Mouse (Mus musculus) right cerebral cortex, postnatal 14 days (tissue): ENCODE data around the gene Nabp2.

ENCODE experiments used
- DNase-seq: peaks from one replicate; pipeline ENCODE4 v3.0.0; 2022

The Nabp2 gene

DNA sequence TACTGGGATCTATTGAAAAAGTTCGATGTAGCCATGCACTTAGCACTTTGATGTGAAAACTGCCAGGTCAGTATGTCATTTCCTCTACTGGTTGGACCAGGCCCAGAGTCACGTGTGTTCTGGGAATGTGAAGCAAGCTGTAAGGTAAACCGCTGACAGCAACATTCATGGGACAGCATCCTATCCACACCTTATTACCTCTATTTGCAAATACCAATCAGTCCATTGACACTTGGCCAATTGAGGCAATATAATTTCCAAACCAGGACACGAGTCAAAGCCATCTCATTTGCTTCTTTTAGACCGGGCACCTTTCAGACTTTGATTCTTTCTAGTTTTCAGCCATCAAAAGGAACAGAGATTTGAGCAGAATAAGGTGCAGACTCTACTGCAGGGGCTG lies 17.8 kb upstream of the Nabp2 start:
- no peak for DNase-seq

DNA sequence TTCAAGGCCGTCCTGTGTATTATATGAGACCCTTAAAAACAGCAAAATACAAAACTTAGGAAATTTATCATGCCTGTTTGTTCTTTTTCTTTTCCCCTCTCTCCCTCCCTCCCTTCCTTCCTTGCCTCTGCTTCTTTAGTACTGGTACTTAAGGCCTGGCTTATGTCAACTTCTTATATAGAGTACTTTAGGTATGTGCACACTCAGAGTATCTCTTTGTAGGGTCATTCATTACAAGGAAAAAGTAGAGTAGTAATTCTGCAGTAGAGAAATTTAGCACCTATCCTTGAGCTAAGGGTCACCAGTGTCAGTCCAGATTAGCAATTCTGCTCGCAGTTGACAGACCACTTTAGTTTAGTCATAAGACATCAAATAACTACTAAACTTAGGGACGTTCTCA lies 14.0 kb upstream of the Nabp2 start:
- DNase-seq: no peak

DNA sequence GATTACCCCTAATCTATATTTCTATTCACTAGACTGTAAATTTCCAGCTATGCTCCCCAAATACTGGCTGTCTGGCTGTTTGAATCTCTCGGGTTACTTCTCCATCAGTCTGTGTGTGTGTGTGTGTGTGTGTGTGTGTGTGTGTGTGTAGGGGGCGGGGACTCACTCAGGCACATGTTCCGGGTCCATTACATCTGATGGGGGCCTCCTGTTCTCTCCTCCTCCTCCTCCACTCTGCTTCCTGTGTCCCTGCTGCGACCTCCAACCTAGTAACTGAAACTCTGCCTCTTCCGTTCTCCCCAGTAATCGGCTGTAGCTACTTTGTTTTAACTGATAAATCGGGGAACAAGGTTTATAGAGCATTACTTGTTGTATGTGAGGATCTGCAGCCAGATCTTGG lies 13.3 kb upstream of the Nabp2 start:
- no peak for DNase-seq

DNA sequence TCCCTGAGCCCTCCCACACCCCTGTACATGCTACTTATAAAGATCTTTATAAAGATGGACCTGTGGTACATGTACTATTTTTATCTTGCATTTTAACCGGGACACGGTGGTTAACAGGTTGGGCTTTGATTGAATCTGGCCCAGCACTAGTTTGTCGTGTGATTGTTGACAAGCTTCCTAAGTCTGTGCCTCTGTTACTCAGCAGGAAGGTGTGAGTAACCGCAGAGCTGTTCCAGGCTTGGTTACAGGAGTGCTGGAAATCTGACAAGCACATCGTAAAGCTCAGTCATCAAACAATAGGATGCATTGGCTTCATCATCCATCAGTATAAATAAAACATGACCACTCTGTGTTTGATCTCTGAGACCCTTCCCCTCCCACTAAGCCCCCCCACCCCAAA lies 11.1 kb upstream of the Nabp2 start:
- DNase-seq: no peak

DNA sequence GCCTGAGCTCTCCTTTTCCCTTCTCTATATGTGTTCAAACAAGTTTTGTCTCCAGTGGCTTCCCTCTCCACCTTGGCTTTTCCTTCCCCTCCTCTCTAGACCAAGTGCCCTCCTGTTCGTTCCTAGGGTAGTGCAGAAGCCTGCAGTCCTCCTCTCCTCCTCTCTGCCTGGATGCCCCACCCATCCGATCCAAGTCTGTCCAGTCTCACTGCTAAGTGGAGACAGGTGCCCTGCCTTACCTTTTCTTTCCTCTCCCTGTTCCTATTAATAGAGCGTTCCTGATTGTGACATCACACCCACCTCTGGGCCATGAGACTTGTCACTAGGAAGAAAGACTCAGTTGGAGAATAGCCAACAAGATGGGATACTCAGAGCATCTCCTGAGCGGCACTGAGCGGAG lies 3.6 kb upstream of the Nabp2 start:
- DNase-seq: no peak

DNA sequence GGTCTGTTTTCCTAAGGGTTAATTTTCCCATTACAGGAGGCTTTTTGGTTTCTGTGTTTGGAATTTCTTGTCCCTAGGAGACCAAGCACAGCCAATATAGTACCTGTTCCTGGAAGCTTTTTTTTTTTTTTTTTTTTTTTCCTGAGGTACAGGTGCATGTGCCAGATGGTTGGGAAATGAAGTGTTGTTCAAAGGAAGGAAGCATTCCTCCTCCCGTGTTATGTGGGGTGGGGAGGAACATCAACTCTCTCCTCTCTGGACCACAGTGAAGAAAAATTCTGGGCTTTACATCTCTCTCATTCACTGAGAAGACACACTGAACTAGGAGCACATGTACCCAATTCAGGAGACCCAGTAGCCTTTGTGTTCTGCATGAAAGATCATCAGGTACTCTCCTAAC lies 1.8 kb upstream of the Nabp2 start:
- no peak for DNase-seq

DNA sequence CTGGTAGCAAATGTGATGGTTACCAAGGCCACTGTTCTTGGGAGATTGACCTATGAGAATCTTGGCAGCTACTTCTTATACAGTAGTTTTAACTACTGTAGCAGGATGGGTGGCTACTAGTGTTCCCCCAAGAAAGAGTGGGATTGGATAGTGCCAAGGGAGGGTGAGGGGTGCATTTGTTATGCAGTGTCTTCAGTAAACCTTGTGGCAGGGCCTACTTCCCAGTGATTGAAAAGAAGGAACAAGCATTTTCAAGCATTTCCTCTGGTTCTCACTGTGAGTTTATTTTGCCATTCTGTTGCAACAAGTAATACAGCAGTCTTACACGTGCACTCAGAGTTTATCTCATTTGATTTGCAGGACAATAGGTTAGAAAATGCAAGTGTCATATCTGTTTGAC lies 1.3 kb upstream of the Nabp2 start:
- DNase-seq: no peak

DNA sequence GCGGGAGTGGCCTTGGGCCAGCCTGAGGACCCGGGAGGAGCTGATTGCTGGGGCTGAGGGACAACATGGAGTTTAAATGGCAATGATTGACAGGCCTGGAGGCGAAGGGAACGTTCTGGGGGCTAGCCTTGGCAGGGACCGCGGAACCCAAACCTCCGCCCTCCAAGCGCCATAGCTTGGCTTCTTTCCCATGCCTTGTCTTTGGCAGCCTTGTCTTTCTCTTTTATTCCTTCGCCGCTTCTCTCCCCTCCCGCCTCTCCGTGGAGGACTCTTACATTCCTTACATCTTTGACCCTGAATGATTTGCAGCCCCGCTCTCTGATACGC lies 726 bp upstream of the Nabp2 start:
- no peak for DNase-seq

DNA sequence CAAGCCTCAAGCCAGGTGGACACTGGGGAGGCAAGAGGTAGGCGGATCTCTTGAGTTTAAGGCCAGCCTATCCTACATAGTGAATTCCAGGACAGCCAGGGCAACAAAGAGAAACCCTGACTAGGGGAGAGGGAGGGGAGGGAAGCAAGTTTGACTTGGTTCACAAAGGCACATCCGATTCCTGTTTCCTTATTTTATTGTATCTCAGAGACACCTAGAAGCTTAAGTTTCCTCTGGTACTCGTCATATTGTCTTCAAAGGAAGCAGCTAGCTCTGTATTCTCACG lies 789 bp downstream of the Nabp2 start:
- no peak for DNase-seq

DNA sequence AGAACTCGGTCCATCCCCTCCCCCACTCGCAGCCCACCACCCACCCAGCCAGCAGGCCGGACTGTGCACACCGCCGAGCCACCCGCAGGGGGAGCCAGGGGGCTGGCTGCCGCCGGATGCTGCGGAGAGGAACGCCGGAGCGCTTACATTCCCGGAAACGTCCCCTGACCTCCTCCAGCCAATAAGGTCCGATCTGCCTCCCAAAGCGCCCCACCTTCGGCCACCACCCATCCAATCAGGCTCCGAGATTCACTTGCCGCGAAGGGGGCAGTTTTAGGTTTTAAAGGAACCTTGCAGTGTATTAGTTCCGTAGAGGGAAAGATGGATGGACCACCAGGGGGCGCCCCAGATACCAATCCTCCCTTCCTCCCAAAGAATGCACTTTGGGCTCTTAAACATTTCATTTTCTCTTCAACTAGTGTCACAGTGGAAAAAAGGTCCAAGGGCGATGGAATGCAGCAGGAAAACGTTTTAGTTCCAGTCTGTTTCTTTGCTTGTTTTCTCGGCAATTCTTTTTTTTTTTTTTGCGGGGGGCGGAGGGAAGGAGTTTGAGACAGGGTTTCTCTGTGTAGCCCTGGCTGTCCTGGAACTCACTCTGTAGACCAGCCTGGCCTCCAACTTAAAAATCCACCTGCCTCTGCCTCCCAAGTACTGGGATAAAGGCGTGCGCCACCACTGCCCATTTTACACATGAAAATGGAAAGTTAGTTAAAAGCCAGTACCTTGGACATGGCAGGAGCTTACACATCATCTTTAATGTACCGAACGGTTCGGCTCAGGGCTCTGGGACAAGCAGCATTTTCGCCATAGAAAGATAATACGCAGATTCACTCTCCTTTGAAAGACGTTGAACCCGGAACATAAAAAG lies 1.4 kb downstream of the Nabp2 start:
- DNase-seq: peak; percentile 99

DNA sequence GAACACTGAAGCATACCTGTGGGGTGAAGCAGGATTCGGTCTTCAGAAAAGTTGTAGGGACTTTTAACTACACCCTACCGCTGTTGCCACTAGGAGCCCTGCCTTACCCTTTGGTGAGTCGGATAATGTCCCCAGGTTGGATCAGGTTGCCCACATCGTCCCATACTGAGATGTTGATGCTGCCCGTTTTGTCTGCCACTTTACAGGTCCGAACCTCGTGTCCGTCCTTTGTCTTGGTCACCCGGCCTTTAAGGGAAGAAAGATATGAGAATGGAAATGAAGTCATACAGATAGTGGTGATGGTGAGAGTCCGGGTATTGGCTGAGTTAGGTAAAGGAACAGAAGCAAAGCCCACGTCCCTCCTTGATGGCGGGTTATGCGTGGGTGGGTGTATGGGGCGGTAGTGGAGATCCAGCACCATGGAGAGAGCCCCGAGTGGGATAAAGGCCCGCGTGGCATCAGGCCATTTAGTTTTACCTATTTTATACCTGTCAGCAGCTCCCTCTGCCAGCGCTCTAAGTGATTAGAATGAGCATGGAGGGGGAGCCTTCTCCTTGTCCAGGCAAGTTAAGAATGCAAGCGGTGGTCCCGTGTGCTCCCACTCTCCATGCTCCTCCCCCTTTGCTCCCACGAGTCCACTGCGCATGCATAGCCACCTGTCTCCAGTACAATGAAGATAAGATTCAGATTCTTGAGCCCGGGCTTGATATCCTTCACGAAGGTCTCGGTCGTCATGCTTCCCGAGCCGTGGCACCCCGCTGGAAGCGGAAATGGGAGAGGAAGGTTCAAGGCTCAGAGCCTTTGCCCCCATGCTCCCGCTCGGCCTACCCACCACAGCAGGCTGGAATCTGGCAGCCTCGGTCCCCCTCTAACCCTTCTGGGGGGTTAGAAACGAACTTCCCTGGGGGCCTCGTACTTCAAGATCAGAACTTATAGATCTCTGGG lies 2.4 kb downstream of the Nabp2 start:
- no peak for DNase-seq

DNA sequence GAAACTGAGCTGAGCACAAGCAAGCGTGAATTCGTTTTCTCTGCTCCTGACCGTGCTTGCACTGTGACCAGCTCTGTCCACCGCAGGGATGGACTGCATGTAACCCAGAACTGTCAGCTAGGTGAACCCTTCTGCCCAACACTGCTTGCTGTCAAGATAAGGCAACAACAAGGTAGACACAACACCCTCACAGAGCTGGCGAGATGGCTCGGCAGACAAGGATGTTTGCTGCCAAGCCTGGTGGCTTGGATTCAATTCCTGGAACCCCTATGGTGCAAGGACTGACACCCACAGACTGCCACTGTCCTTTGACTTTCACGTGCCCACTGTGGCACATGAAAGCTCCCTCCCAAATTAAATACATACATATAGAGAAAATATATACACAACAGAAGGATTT lies 7.4 kb downstream of the Nabp2 start:
- DNase-seq: no peak

DNA sequence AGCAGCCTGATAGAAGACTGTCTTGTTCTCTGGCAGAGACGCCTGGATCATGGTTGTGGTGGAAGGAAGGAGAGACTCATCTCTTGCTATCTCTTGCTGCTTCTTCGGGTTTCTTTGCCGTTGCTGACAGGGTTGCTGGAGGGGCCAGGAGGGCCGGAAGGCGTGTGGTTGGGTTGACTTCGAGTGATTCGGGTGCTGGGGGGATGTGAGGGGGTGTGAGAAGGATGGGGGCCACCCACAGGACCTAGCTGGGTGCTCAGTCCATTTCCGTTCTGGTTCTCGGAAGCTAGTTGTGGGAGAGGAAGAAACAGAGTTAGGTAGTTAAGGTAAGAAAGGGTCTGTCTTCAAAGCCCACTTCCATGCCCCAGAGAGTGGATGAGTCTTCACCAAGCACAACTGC lies 9.7 kb downstream of the Nabp2 start:
- no peak for DNase-seq

DNA sequence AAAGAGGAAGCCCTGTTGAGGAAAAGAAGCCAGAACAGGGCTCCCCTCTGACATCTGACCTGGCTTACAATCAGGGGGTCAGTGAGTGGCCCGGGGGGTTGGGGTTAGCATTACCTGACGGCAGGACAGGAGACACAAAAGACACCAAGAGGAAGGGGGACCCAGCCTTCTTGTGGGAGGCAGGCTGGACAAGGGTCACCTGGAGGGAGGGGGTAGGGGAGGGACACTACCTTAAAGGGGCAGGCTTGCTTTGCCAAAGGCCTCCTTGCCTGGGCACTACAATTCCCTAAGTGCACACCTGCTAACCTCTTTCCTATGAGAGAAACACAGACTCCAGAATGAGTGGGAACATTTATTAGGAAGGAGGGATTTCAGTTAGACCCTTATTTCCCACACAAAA lies 10.2 kb downstream of the Nabp2 start, which contains the start of gene Slc39a5:
TSS of gene Slc39a5 (minus strand) at position 174 of the 400 bp plus-strand sequence.
- no peak for DNase-seq

DNA sequence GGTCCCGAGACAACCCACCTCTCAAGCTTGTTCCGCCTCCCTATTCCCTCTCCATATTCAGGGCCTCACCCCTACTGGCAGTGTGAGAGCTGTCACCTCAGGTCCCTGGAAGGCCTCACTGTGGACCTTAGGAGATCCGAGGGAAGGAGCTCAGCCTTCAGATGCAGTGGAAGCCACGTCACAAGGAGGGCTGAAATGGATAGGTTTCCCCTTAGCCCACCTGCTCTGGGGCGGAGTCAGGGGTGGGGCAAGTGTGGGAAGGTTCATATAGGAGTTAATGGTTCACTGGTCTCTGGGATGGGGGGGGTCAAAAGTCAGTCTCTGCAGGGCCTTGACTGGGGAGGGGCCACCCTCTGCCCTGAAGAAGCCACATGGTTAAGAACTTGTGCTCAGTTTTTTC lies 11.0 kb downstream of the Nabp2 start:
- no peak for DNase-seq

DNA sequence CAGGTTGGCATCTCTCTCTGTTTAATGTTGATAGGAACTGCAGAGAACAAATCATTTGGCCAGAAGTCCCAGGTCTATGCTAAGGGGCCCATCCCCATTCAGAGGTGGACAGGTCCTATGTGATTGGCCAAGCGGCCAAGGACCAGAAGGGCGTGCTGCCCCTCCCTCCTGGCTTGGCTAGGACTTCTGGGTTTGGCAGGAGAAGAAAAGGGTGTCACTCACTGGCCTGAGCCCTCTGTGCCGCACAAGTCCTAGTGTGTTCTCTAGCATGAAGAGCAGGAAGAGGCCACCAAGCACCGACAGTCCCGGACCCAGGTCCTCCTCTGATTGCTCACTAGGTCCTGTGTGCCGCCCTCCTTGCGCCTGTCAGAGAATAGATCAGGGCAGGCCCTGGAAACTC lies 13.8 kb downstream of the Nabp2 start:
- DNase-seq: no peak

DNA sequence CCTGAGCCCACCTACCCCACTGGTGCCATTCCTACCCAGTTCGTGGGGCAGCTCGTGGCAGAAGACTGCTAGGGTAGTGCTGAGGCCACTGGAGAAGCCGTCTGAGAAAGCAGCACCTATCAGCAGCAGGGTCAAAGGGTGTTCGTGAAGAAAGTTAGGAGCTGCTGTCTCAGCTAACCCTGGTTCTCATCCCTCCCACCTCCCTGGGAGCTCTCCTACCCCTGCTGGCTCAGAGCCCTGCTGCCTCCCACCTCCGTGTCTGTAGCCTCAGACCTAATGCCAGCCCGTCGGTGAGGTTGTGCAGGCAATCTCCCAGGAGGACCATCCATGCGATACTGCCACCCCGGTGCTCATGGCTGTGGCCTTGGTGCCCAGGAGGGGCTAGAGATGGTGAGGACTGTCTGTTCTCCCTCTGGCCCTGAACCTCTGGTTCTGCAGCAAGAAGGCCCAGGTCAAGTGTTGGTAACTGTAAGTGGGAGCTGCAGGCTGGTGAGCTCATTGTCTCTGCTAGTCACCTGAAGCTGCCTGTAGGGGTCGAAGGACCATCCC lies 14.5 kb downstream of the Nabp2 start:
- DNase-seq: no peak

DNA sequence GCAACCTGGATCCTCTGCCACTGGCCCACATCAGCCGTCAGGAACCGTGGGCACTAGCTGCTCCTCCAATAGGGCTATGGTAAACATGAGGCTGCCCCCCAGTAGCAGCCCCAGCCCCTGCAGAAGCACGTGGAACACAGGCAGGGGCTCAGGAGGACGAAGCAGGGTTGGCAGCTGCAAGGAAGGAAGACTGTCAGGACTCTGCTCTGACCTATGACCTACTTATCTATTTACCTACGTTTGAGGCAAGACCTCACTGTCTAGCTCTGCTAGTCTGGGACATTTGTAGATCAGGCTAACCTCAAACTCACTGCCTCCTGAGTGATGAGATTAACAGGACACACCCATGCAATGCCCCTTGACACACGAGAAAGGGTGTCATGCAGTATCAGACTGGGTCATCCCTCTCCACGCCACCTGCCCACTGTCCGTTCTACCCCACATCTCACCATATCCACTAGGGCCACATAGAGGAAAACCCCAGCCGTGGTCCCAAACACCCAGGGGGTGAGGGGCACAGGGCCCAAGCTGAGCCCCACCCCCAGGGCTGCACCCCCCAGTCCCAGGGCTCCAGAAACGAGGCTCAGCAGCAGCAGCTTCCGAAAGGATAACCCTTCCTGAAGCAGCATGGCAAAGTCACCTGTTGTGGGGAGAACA lies 15.1 kb downstream of the Nabp2 start:
- DNase-seq: no peak

DNA sequence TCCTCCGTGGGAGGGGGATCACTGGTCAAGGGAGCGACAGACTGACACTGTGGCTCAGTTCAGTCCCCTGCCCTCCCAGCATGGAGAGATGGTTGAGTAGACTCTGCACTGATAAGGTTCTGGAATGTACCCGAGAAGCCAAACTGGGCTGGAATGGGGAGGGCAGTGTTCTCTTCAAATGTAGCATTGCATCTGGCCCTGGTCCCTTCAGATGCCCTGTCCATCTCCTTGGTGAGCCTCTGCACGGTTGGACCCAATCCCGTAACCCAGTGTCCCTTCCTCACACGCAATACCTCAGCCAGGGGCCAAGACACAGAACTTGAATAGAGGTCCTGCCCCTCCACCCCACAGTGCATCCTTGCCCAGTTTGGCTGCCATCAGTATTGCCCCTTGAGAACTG lies 19.4 kb downstream of the Nabp2 start:
- DNase-seq: no peak

DNA sequence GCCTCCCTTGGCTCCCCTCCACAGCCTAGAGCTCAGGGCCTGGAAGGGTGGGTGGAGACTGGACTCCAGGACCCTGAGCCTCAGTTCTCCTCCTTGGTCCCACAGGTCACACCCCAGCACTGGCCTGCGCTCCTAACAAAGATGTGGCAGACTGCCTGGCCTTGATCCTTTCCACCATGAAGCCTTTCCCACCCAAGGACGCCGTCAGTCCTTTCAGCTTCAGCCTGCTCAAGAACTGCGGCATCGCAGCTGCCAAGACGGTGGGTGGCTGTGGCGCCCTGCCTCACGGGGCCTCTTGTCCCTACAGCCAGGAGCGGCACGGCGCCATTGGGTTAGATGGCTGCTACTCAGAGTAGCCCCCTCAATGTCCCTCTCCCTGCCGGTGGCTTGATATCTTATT lies 20.9 kb downstream of the Nabp2 start:
- no peak for DNase-seq

DNA sequence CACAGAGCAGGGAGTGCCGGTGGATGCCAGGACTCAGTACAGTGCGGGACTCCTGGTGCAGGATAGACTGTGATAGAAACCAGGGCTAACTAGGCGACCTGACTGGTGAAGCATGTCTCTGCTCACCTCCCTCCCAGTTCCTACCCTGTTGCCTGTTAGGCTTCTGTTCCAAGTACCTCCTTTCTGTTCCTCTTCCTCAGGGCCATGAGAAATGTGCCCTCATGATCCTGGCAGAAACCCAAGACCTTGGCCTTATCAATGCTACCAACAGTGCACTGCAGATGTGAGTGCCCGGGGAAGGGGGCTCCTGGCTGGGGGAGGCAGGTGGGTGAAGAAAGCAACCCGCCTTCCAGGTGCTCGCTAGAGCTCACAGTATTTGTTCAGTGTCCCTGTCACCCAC lies 21.7 kb downstream of the Nabp2 start:
- no peak for DNase-seq

DNA sequence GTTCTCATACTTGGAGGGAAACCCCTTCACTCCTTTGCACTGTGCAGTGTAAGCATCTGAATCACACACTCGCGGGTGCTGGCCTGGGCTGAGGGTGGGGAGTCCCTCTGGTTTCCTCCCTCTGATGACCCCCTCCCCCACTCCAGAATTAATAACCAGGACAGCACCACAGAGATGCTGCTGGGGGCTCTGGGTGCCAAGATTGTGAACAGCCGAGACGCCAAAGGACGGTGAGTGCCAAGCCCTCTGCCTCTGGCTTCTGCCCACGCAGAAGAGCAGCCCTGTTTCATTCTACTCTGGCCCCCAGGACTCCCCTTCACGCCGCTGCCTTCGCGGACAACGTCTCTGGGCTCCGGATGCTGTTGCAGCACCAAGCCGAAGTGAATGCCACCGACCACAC lies 22.4 kb downstream of the Nabp2 start:
- no peak for DNase-seq

DNA sequence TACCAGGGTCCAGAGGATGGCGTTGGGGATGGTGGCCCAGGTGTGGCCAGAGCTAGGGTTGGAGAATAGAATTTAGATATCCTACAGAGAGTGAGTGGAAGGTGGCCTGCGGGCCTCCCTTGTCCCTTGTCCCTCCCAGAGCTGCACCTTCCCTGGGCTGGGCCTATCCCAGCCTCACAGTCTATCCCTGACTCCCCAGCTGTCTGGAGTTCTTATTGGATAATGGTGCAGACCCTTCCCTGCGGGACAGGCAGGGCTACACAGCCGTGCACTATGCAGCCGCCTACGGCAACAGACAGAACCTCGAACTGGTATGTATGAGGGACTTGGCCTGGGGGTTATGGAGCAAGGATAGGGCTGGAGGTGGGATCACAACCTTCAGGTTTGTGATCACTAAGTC lies 25.4 kb downstream of the Nabp2 start:
- DNase-seq: no peak

DNA sequence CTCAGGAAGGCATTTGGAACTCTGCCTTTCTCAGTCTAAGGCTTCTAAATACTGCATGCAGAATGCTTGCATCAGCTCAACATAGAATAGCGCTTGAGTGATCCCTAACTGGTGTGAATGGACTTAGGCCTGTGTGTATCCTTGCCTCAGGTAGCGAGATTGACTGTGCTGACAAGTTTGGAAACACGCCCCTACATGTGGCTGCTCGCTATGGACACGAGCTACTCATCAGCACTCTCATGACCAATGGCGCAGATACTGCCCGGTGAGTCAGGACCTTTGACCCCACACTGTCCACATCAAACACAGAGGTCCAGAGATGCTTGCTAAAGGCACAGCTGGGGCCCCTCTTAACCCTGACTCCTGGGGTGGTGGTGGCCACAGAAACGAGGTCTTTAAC lies 28.8 kb downstream of the Nabp2 start:
- DNase-seq: no peak
